Mouse (Mus musculus): Measurements from ENCODE around the gene Ankrd31.
"Not testable (repeated sequence)": the region's sequence is repeated elsewhere in the genome, so short reads cannot be mapped to it uniquely, and the experiment has no call there.

The Ankrd31 gene

DNA sequence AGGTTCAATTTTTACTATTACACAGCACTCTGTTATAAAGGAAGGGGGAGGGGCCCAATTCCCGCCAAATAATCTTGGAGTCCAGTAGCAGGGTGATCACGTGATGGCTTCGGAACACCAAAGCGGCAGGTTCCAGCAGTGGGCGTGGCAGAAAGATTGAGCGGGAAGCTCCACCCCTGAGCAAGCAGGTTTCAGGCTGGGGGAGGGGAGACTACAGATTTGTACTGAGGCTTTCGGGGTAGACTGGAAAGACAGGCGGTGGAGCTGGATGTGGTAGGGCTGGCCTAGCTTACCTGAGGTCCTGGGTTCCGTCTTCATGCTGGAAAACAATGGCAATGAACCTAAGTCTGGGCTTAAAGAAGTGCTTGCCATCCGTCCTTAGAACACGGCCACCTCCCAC, 193.4 kb downstream of the Ankrd31 start:
- DNase-seq (ENCODE audit: low read depth) = not testable (repeated sequence)

DNA sequence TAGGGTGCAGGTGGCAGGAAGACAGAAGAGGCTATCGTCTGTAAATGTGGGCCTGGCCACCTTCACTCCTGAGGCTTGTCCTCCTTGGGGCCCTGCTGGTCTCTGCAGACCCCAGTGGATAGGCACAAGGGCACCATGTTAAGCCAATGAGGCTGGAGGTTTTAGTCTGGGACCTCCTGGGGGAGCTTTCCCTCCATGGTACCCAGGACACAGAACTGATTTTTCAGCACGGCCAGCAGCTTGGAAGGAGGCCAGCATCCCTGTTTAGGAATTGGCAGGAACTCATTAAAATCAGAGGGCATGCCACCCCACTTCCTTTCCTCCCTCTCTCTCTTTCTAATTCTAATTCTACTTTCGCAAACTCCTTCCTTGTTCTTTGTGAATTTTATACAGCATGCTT, 195.5 kb downstream of the Ankrd31 start:
- no peak for DNase-seq (ENCODE audit: low read depth)

DNA sequence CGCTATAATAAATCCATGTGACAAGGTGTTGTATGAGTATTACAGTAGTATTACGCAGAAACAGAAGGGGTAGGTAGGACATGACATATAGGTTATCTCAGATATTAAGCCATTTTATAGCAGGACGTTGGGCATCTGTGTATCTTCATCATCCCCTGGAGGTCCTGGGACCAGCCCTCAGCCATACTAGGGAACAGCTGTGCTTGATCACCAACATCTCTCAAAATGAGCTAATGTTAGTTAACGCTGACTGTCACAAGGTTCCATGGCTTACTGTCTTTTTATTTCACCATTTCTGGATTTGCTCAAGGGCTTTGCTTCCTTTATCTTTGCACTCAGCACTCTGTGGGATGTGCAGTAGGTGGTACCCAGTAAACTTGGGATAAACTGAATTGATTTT, 197.7 kb downstream of the Ankrd31 start:
- no peak for DNase-seq (ENCODE audit: low read depth)

DNA sequence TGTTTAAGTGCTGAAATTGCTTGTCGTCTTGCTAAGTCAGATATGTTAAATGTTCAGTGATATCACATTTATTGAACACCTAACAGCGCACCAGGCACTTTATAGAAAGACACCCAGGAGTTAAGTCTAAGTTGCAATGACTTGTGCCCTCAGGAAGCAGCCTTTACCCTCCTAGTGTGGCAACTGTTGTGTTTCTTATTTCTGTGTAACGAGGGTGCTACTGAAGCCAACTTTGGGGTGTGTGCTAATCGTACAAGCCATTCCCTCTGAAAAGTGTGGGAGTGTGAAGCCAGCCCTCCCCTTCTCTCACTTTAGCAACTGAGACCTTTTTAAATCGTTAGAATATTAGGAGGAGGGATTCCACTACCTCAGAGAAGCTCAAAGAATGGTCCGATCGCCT, 199.7 kb downstream of the Ankrd31 start:
- no peak for DNase-seq (ENCODE audit: low read depth)

DNA sequence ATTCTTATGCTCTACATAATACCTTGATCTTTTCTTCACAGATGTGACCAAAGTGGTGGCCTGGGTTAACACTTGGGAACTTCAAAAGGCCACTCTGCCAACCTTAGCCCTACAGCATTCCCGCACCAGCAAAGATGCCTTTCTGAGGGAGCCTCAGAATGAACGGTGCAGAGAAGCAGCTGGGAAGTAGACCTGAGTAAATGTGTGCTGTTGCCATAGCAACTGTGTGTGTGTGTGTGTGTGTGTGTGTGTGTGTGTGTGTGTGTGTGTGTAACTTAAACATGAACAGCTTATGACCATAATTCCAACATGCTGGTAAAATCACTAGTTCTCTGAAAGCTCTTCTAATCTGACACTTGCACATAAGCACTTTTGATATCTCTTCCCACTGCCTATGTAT, 203.8 kb downstream of the Ankrd31 start:
- DNase-seq (ENCODE audit: low read depth) = no peak

DNA sequence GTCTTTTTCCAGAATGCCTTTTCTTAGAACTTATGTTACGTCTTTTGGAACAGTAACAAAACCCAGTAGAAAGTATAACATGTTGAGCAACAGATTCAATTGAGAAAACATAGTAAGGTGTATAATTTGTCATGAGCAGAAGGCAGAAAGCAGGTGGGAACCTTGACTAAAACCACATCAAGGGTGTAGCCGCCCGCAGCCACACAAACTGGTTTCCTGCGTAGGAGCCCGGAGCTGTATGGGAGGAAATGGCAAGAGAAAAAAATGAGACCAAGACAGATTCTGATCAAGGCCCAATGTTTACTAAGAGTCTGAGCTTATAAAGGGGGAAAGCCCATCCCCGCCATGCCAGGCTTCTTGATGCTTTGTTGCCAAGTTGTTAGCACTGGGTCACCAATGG, 208.4 kb downstream of the Ankrd31 start:
- DNase-seq (ENCODE audit: low read depth) = no peak

Data from c-Kit-positive CD71-positive TER-119-negative erythroid progenitor cells, embryonic 14.5 days (primary cell).